Mouse (Mus musculus) ovary, adult 10 weeks (tissue): ENCODE results near the gene Lck. TPM values are rescaled to one million over a fixed set of nuclear protein-coding genes. Genes with fewer than 3 reads are reported as not detected.

ENCODE experiments used
- polyA plus RNA-seq: library from polyadenylated mRNA; stranded (reverse); fragments of 350-450 nt; fragmentation: Illumina TruSeq; extraction: RNeasy Lipid Tissue Mini Kit (QIAGEN cat#74804); gene quantifications from one replicate; pipeline ENCODE4 v1.2.3, GENCODE M21; 2014

The Lck gene
- 0.66 TPM for polyA plus RNA-seq

DNA sequence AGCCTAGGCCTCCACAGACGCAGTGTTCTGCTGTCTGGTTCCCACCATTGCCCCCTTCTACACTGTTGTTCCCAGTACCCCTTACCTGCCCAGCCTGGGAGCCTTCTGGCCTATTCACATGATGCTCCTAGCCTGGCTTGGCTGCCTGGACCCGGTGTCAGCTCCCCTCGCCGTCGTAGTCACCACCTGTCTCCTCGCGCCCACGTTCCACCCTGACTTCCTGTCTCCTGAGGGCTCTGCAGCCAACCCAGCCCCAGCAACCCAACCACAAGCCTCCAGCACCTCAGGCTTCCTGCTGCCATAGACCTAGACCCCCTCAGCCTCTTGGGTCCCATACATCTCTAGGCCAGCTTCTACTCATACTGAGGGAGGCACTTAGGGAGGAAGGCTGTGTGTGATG is at the start of gene Lck:
Lck (minus strand) TSS at position 212 of the 400 bp plus-strand sequence.

GRCm38 (mm10) chr4:129618786-129619691 is 45.6 kb upstream of the Lck start, which contains the start of gene Iqcc:
TSS of gene Iqcc (minus strand) at chr4:129619099.

GRCm38 (mm10) chr4:129614093-129614492 is 40.7 kb upstream of the Lck start, which contains the start of gene Dcdc2b:
TSS of gene Dcdc2b (minus strand) at chr4:129614257.

DNA sequence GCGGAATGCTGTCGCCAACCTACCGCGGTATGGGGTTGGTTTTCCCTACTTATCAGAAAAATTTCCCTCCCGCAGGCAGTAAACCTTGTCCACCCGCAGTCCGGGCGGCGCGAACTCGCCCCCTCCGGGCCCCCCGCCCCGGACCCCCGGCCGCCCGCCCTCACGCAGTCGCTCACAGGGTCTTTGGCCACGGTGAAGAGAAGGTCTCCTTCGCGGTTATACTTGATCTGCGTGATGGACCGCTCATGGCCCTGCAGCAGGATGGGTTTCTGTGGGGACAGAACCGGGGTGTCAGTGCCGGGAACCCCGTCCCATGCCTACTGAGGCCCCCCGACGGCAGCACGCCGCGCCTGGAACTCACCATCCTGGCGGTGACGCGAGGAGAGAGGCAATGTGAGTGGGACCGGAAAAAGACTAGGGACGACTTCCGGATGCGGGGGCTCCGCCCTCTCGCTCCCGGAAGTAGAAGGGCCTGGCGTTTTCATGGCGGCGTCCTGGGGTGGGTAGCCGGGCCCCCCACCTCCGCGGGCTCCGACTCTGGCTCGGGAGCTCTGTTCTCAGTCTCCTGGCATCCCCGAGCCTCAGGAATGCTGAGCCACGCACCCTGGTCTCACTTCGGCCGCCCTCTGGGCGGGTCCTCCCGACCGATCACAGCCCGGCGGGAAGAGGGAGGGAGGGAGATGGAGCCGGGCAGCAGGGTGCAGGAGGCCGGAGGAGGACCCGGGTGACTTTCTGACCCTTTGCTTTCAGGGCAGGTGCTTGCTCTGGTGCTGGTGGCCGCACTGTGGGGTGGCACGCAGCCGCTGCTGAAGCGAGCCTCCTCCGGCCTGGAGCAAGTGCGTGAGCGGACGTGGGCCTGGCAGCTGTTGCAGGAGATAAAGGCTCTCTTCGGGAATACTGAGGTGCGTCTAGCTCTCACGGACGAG is 27.1 kb upstream of the Lck start, which contains the start of the genes Eif3i and Tmem234:
Eif3i (minus strand) TSS at position 416 of the 926 bp plus-strand sequence.
Tmem234 (plus strand) TSS at position 436 of the 926 bp plus-strand sequence.

DNA sequence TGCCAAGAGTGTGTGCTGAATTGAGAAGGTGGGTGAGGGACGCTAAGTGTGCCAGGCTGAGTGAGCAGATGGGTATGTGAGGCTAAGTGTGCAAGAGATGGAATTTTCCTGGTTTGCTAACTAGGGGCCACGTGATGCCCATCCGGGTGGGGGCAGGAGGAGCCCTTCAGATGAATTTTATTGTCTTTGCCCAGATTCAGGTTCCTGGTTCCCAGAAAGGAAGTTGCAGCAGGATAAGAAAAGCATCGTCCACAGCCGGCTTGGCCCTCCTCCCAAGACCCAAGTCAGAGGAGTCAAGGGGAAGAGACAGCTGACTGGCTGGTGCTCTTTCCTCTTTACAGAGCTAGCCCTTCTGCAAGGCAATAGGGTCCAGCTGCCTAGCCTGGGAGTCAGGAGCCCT is 5.0 kb upstream of the Lck start, which contains the start of gene Fam167b:
Fam167b (minus strand) TSS at position 84 of the 400 bp plus-strand sequence.

DNA sequence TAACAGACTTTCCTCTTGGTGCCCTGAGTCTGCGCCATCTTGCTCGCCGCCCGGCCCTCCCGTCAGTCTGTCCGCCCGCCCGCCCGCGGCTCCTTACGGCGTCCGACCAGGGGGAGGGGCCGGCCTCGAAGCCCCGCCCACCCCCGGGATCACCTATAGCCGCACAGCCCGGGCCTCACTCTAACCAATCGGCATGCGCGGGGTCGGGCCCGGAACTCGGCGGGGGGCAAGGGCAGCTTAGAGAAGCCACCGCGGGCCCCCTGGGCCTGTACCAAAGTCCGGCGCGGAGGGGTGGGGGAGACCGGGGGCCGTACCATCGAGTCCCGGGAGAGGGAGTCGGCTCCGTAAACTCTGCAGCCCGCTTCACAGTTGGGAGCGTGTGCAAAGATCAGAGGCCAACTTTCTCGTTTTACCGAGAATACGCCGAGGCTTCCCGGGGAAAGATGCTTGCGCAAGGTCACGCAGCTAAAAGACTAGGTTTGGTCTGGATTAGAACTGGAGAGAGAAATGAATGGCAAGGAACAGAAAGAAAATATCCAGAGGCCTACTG is 30.8 kb downstream of the Lck start, which contains the start of gene Hdac1:
Hdac1 (minus strand) TSS at position 122 of the 550 bp plus-strand sequence.

DNA sequence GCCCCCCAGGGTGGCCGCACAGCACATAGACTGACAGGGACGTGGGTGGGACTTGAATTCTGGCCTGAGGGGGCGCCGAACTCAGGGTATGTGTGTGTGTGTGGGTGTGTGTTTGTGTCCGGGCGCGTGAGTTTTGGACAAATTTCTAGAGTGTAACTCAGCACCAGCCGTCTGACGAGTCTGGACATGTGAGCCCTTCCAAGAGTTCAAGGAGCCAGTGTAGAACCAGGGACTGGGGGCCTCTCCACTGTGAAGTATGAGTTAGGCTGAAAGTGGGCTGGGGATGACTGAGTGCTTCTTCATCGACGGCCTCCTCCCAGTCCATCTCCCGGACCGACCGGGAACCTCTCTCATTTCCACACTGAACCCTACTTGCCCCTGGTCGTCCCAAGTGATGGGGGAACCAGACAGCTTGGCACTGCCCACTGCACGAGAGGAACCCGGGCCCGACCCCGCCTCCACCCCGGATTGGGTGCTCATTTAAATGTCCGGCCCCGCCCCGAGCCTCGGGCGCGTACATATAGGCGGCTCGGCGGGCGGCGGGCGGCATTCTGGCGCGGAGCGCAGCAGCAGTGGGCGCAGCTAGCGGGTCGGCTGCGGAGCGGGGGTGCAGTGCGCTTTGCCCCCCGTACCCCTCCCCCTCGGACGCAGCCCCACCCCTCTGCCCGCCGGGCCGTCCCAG is 60.2 kb downstream of the Lck start, which contains the start of gene Marcksl1:
Marcksl1 (plus strand) TSS at position 496 of the 682 bp plus-strand sequence.

Other genes with a start within 250 kb of the Lck start
- 398 TPM for gene Rbbp4, start 238.3 kb downstream of the Lck start, polyA plus RNA-seq
- gene Zbtb8os, start 237.9 kb downstream of the Lck start, polyA plus RNA-seq: 116 TPM
- gene Zbtb8a, start 195.5 kb downstream of the Lck start, polyA plus RNA-seq: 4.2 TPM
- gene Zbtb8b, start 132.8 kb downstream of the Lck start, polyA plus RNA-seq: 18.5 TPM
- 8.4 TPM for gene Bsdc1, start 112.1 kb downstream of the Lck start, polyA plus RNA-seq
- not detected for gene Tssk3, start 82.6 kb downstream of the Lck start, polyA plus RNA-seq
- not detected for gene Fam229a, start 82.5 kb downstream of the Lck start, polyA plus RNA-seq
- gene Marcksl1, start 60.1 kb downstream of the Lck start, polyA plus RNA-seq: 220 TPM
- 51.0 TPM for gene Hdac1, start 30.9 kb downstream of the Lck start, polyA plus RNA-seq
- gene Fam167b, start 4.9 kb upstream of the Lck start, polyA plus RNA-seq: 0.94 TPM
- gene Eif3i, start 27.0 kb upstream of the Lck start, polyA plus RNA-seq: 20.0 TPM
- gene Tmem234, start 27.0 kb upstream of the Lck start, polyA plus RNA-seq: 29.8 TPM
- gene Dcdc2b, start 40.6 kb upstream of the Lck start, polyA plus RNA-seq: not detected
- gene Iqcc, start 45.5 kb upstream of the Lck start, polyA plus RNA-seq: 4.9 TPM
- 4.1 TPM for gene Ccdc28b, start 50.3 kb upstream of the Lck start, polyA plus RNA-seq
- gene Txlna, start 67.4 kb upstream of the Lck start, polyA plus RNA-seq: 20.1 TPM
- gene Kpna6, start 99.1 kb upstream of the Lck start, polyA plus RNA-seq: 60.3 TPM
- gene Tmem39b, start 123.2 kb upstream of the Lck start, polyA plus RNA-seq: 0.43 TPM
- gene Khdrbs1, start 168.7 kb upstream of the Lck start, polyA plus RNA-seq: 354 TPM
- gene Ptp4a2, start 237.6 kb upstream of the Lck start, polyA plus RNA-seq: 2,436 TPM